Mouse (Mus musculus) liver, postnatal 0 days (tissue): ENCODE data around the gene Eepd1. TPM values are rescaled to one million over a fixed set of nuclear protein-coding genes. Genes with fewer than 3 reads are reported as not detected.

Experiments used
- ATAC-seq: fragments of 200-750 bp; cut with Nextera tagmentation; 2 replicates; pipeline ENCODE4 v1.8.0; 2017; ENCODE audit warnings: mild to moderate bottlenecking, moderate library complexity
- DNase-seq: peaks from one replicate; pipeline ENCODE4 v3.0.0-alpha.2; 2016
- H3K27ac ChIP-seq: fragments of 300-500 bp; sonication (generic); 2 replicates; pipeline ENCODE4 v1.5.1; 2014; ENCODE audit warnings: antibody characterized with exemption, moderate library complexity, mild to moderate bottlenecking, low read depth
- H3K27me3 ChIP-seq: fragments of 300-500 bp; sonication (generic); 2 replicates; pipeline ENCODE4 v1.6.1; 2014; ENCODE audit warnings: low read length, control low read depth, mixed read lengths; ENCODE audit not compliant: insufficient read depth
- H3K36me3 ChIP-seq: fragments of 300-500 bp; sonication (generic); replicated peaks from 2 replicates; pipeline ENCODE4 v1.6.1; 2014; ENCODE audit warnings: mild to moderate bottlenecking, control low read depth, low read length, moderate library complexity, mixed read lengths; ENCODE audit not compliant: insufficient read depth
- H3K4me1 ChIP-seq: fragments of 300-500 bp; sonication (generic); 2 replicates; pipeline ENCODE4 v1.6.1; 2014; ENCODE audit warnings: antibody characterized with exemption, mild to moderate bottlenecking, control low read depth; ENCODE audit not compliant: insufficient read depth
- H3K4me2 ChIP-seq: fragments of 300-500 bp; sonication (generic); 2 replicates; pipeline ENCODE4 v1.6.1; 2014; ENCODE audit warnings: low read depth, mild to moderate bottlenecking, low read length, moderate library complexity, mixed read lengths
- H3K4me3 ChIP-seq: fragments of 300-500 bp; sonication (generic); 2 replicates; pipeline ENCODE4 v1.5.1; 2014; ENCODE audit warnings: low read depth, low read length
- H3K9ac ChIP-seq: fragments of 300-500 bp; sonication (generic); replicated peaks from 2 replicates; pipeline ENCODE4 v1.6.1; 2014; ENCODE audit warnings: mild to moderate bottlenecking, moderate library complexity
- H3K9me3 ChIP-seq: fragments of 300-500 bp; sonication (generic); 2 replicates; pipeline ENCODE4 v1.6.1; 2016; ENCODE audit warnings: mild to moderate bottlenecking, control low read depth, low read length, mixed read lengths
- CTCF ChIP-seq: sonication (generic); IDR thresholded peaks from 2 replicates; pipeline ENCODE4 v1.5.1; 2016; ENCODE audit warnings: antibody characterized with exemption, low read depth
- EP300 ChIP-seq: IDR thresholded peaks from 2 replicates; pipeline ENCODE4 v1.6.1; 2016; ENCODE audit warnings: antibody characterized with exemption, low read depth, mild to moderate bottlenecking
- WGBS: fragments of 180-500 bp; shearing (Covaris S2); extraction: QIAGEN DNeasy Blood & Tissue Kit; methylation state at CpG from one replicate; pipeline ENCODE4 v1.1.7; 2014; ENCODE audit not compliant: insufficient replicate concordance; 5-methylcytosine and 5-hydroxymethylcytosine counted together
- polyA plus RNA-seq: library from polyadenylated mRNA; unstranded; fragments of >200 nt; fragmentation: Nextera tagmentation; extraction: Ambion mirVana; gene quantifications from 2 replicates; pipeline ENCODE4 v1.2.1, GENCODE M21; 2015

Gene Eepd1
- polyA plus RNA-seq, 1 experiment from 2014 or later: 7.6 TPM

DNA sequence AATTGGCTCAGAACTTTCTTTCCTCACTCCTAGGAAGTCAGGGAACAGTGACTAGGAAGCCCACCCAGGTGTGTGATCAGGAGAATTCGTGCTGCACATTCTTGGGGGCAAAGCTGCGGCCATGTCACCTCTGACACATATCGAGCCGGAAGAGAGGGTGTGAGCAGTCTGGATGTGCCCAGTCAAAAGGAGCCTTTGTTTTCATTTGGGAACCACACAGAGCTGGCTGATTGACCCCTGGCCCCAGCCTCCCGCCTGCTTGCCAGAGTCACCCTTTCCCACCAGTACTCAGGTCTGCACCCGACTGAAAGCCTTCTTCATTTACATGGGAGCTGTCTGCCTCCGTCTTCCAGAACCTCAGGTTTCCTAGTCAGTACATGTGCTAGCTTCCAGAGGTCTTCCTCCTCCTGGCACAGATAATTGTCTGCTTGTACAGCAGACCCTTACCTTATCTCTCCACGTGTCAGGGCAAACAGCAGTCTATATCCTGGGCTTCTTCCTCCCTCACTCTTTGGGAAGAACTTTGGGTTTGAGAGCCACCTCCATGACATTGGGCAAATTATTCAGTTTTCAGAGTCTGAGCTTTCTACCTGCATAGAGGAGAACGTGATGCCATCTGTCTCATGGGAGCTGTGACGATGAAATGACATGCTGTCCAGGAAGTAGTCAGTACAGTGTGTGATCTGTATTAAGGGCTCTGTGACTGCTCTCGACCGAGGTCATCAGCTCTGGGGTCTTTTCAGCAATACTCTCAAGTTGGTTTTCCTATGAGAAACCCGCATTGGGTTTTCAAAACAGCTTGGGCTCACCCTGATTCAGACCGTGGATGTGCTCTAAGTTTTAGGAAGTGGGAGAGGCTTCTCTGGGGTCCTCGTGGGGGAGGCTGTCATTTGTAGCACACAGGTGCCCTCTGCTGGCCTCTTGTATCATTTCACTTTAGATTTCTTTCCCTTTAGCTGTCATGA lies 110.3 kb downstream of the Eepd1 start:
- H3K4me3 ChIP-seq: no peak overlapping the region
- H3K36me3 ChIP-seq: peaks cover 7% of the 10 kb centered on the region
- 0 out of 2 replicates have a peak overlapping the region, but pooled peaks have one; percentile 28 for H3K9ac ChIP-seq
- H3K4me2 ChIP-seq: peak overlapping the region; percentile 48
- H3K27ac ChIP-seq: peak overlapping the region; percentile 90
- peaks cover 16% of the 10 kb centered on the region for H3K4me1 ChIP-seq
- no peaks in the 10 kb centered on the region for H3K9me3 ChIP-seq
- DNase-seq (peak; percentile 67), ATAC-seq (peak; percentile 79)
- WGBS: 25% methylated on average over 15 of the region's 15 CpGs
- TF ChIP-seq CTCF (peak; percentile 79), EP300 (no peak)
- H3K27me3 ChIP-seq: no peaks in the 10 kb centered on the region

DNA sequence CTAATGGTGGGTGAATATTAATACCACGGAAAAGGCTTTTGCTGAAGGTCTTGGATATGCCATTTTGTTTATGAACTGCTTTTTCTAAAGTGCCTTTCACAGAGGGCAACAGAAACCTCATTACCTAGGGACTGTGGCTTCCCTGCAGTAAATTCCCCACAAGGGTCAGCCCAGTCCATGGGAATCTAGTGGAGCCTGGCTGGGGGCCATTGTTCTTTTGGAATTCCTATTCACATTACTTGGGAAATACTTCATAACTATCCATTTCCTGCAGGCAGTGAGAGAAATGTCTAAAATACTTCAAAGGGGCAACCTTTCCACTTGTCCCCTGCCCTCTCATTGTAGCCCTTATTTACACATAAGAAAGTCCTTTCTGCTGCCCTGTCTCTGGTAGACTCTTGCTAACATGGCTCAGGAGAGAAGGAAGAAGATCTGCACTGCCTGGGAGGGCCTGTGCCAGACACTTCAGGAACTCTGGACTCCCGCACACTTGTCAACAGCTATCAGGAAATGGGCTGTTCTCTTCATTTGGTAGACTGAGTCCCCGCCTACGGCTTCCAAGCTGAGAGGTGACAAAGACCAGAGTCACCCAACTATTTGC lies 111.1 kb downstream of the Eepd1 start:
- DNase-seq (no peak), ATAC-seq (no peak)
- Histone ChIP-seq H3K9ac (no peak overlapping the region), H3K4me2 (no peak overlapping the region; the same call in 1 of the 2 replicates), H3K9me3 (no peaks in the 10 kb centered on the region), H3K4me3 (no peak overlapping the region), H3K27me3 (no peaks in the 10 kb centered on the region), H3K27ac (no peak overlapping the region), H3K4me1 (peaks cover 16% of the 10 kb centered on the region), H3K36me3 (peaks cover 7% of the 10 kb centered on the region)
- TF ChIP-seq EP300 (no peak), CTCF (no peak)
- 50% methylated on average over 4 of the region's 4 CpGs for WGBS

DNA sequence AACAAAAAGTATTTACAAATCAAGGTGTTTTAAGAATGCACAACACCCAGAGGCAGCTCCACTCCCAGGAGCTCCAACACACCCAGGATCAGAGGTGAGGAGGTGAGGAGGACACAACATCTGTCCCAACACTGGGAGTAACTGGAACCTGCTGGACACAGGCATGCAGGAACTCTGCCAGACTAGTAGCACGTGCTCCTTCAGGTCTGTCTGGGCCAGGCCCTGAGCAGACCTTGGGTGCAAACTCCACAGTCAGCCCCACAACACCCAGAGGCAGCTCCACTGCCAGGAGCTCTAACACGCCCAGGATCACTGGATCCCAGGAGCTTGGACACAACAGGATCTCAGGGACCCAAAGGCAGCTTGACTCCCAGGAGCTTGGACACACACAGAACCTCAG lies 143.4 kb downstream of the Eepd1 start:
- TF ChIP-seq EP300 (no peak), CTCF (no peak)
- DNase-seq: no peak
- Histone ChIP-seq H3K27me3 (no peaks in the 10 kb centered on the region), H3K9ac (no peak overlapping the region), H3K4me2 (no peak overlapping the region), H3K4me1 (no peaks in the 10 kb centered on the region), H3K36me3 (no peaks in the 10 kb centered on the region), H3K27ac (no peak overlapping the region), H3K4me3 (no peak overlapping the region), H3K9me3 (no peaks in the 10 kb centered on the region)
- WGBS: 49% methylated on average over 2 of the region's 2 CpGs
- ATAC-seq: no peak

DNA sequence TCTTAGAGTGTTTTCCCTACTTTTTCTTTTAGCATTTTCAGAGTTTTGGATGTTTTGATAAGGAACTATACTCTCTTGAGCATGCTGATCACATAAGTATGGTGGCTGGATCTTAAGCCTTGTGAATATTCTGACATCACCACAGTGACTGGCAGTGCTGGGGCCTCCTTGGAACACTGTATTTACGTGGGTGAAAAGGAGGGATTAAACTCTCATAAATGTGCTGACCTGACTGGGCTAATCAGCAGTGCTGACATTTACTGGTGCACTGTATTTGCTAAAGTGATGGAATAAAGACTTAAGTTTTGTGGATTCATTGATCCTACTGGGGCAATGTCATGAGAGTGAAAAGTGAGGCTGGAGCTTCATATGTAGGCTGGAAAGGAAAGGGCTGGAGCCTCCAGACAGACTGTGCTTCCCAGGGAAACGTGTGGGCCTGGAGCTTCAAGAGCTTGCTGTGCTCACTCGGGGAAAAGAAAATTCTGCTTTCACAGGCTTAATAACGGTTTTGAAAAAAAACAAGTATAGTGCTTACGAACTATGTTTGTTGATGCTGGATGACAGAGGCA lies 148.3 kb downstream of the Eepd1 start:
- Histone ChIP-seq H3K4me2 (no peak overlapping the region), H3K4me3 (no peak overlapping the region), H3K9ac (no peak overlapping the region), H3K9me3 (no peaks in the 10 kb centered on the region), H3K4me1 (no peaks in the 10 kb centered on the region), H3K27me3 (no peaks in the 10 kb centered on the region), H3K27ac (no peak overlapping the region), H3K36me3 (no peaks in the 10 kb centered on the region)
- TF ChIP-seq EP300 (no peak), CTCF (no peak)
- WGBS: 68% methylated on average over 5 of the region's 5 CpGs
- no peak for ATAC-seq
- DNase-seq: no peak

Other genes starting within 250 kb of the Eepd1 start
- gene Sept7, start 229.1 kb upstream of the Eepd1 start, polyA plus RNA-seq: 77.2 and 83.6 TPM in 2 replicates